Comparison of ENCODE assay signal across 20 mouse cellular contexts in genomic region chr6:67109774-67110173, GRCm38 (mm10).
A peak's percentile ranks its signal among the peaks of the same experiment; 100 is the strongest.
DNase-seq lines count a peak whose midpoint lies in the region; TF ChIP-seq lines count a peak whose summit lies in the region.
"Had no signal": no experiment of that assay in that cellular context is flagged by ENCODE, and none has a peak within 500 bp of the region (broad histone marks: within the 10 kb centered on the region; RNA-seq: fewer than 3 reads in every experiment).

No protein-coding gene starts in this region.

- H3K9me3 ChIP-seq in MEL (replicated peaks; ENCODE audit: insufficient read depth, low read length), result no peaks in the 10 kb centered on the region
- H3K9me3 ChIP-seq: forebrain, embryonic 10.5 days; G1E; hindbrain, embryonic 10.5 days; hindbrain, embryonic 13.5 days had no signal

- no peak overlapping the region for H3K9ac ChIP-seq in MEL (ENCODE audit: control insufficient read depth, low read depth, low read length, poor library complexity, severe bottlenecking)
- H3K9ac ChIP-seq: forebrain, postnatal 0 days; hindbrain, embryonic 13.5 days had no signal

- no peak overlapping the region for H3K4me3 ChIP-seq in MEL (ENCODE audit: control insufficient read depth in 1 of 2, insufficient read depth in 1 of 2, low read depth in 2 of 2, low read length in 2 of 2)
- H3K4me3 ChIP-seq: forebrain, embryonic 10.5 days; hindbrain, embryonic 10.5 days; hindbrain, embryonic 13.5 days had no signal

- no peak for TF ChIP-seq EP300 in MEL (IDR thresholded peaks at IDR 0.05; ENCODE audit: low read depth in 1 of 2, low read length in 2 of 2)

- peak; percentile 59 for DNase-seq in heart, adult 11 months
- no peak for DNase-seq in heart, postnatal 10 days
- peak; percentile 19 to 69 for DNase-seq in kidney, postnatal 25 days
- DNase-seq in kidney, adult 9 months, result no peak
- no peak for DNase-seq in MEL (ENCODE audit: low read depth, low spot score)
- no peak for DNase-seq in natural killer cell, adult 2 months (ENCODE audit: low spot score in 2 of 2)
- DNase-seq in embryo, embryonic 11 days, result no peak
- DNase-seq: adrenal gland, adult 8-10 months; adrenal gland, postnatal 25 days; cerebellum, adult 11-12 months; cerebellum, adult 8-10 months; cerebellum, postnatal 10 days; cerebellum, postnatal 36 days; forebrain, postnatal 0 days; heart, postnatal 36 days had no signal

- TF ChIP-seq RAD21 in MEL (IDR thresholded peaks at IDR 0.05; ENCODE audit: low read depth, low read length), result no peak

- no peaks in the 10 kb centered on the region for H3K36me3 ChIP-seq in MEL (ENCODE audit: control insufficient read depth in 1 of 2, insufficient read depth in 2 of 2, low read length in 2 of 2)
- H3K36me3 ChIP-seq: forebrain, embryonic 10.5 days; G1E; hindbrain, embryonic 10.5 days; hindbrain, embryonic 13.5 days had no signal

- H3K4me1 ChIP-seq in MEL (ENCODE audit: control insufficient read depth in 1 of 2, insufficient read depth in 2 of 2, low read length in 2 of 2), result no peaks in the 10 kb centered on the region

- TF ChIP-seq CTCF in MEL (IDR thresholded peaks at IDR 0.05 in 2 of 3, conservative IDR thresholded peaks at IDR 0.05 in 1 of 3; ENCODE audit: control insufficient read depth in 1 of 3, insufficient read depth in 1 of 3, low read depth in 2 of 3, low read length in 3 of 3, poor library complexity in 1 of 3, severe bottlenecking in 1 of 3), result no peak

- intact Hi-C loops in heart, postnatal 10 days (cut with DNase I), result no loop called here

- no peak for TF ChIP-seq POLR2A in MEL (IDR thresholded peaks at IDR 0.05; ENCODE audit: control insufficient read depth in 1 of 2, insufficient read depth in 1 of 2, low read depth in 1 of 2, low read length in 2 of 2, poor library complexity in 1 of 2)

- peaks cover 0 to 4% of the 10 kb centered on the region in 2 experiments; a peak in 3 of 4 replicates for H3K27me3 ChIP-seq in MEL (ENCODE audit: control insufficient read depth in 1 of 2, insufficient read depth in 2 of 2, low read length in 2 of 2)

- H3K79me2 ChIP-seq in MEL (ENCODE audit: control insufficient read depth, insufficient read depth, low read length, poor library complexity), result no peaks in the 10 kb centered on the region

- no peak overlapping the region for H3K27ac ChIP-seq in MEL (ENCODE audit: control insufficient read depth, low read depth, low read length)
- H3K27ac ChIP-seq: forebrain, embryonic 10.5 days; hindbrain, embryonic 10.5 days; hindbrain, embryonic 13.5 days; hindbrain, postnatal 0 days had no signal

TF ChIP-seq in MEL, 35 proteins besides CTCF, POLR2A, EP300 and RAD21:
- TF ChIP-seq JUND (IDR thresholded peaks at IDR 0.05; ENCODE audit: low read depth, low read length), result no peak
- TF ChIP-seq MAFK (IDR thresholded peaks at IDR 0.05; ENCODE audit: borderline replicate concordance, low read depth, low read length), result peak; percentile 89

Comparison
In these comparisons a context has a peak if more than half of its experiments do, and no peak if none do; other contexts are left out.
1. DNase-seq: peak in heart, adult 11 months (single experiment) and kidney, postnatal 25 days (2 of 2); none in heart, postnatal 10 days (0 of 2), kidney, adult 9 months (single experiment), MEL (single experiment), natural killer cell, adult 2 months (0 of 2) and embryo, embryonic 11 days (single experiment).